Mouse (Mus musculus): ENCODE results near the gene Gm37240. TPM values are rescaled to one million over a fixed set of nuclear protein-coding genes. Genes with fewer than 3 reads are reported as not detected.

The Gm37240 gene
- total RNA-seq, 1 experiment, result 1.2 TPM

DNA sequence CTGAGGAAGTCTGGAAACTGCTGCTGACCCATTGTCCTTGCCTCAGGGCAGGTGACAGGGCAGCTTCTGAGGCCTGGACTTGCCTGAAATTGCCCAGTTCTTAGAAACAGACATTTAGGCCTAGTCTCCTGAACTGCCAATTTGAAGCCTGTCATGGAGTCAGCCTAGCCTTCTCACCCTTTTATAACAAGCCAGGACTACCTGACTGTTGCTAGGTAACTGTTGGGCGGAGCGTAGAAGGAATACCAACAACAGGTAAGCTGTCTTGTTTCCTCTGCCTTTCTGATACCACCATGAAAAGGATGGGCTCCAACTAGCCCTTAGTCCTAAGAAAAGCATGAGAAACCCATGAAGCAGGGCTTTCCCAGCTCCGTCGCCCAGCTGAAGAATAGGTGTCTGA is 570.0 kb downstream of the Gm37240 start:
- DNase-seq (ENCODE audit: low read depth, low spot score), result no peak
- TF ChIP-seq CHD2 (IDR thresholded peaks at IDR 0.05; ENCODE audit: low read depth, low read length), result no peak
- TF ChIP-seq MAFK (IDR thresholded peaks at IDR 0.05; ENCODE audit: insufficient read depth, low read depth, low read length), result no peak
- TF ChIP-seq ZNF384 (IDR thresholded peaks at IDR 0.05; ENCODE audit: low read depth, low read length), result no peak
- no peak for TF ChIP-seq ZC3H11A (IDR thresholded peaks at IDR 0.05; ENCODE audit: borderline replicate concordance, low read depth, low read length)
- in situ Hi-C loops (cut with MboI; ENCODE audit: low sequenced_read_pairs in 2 of 2, unreplicated experiment in 2 of 2), result no loop called here
- no peak overlapping the region for H3K4me3 ChIP-seq (ENCODE audit: insufficient read depth in 1 of 2, low read depth in 1 of 2, low read length in 2 of 2, poor library complexity in 1 of 2, severe bottlenecking in 1 of 2)
- no peaks in the 10 kb centered on the region for H3K36me3 ChIP-seq (ENCODE audit: control insufficient read depth, insufficient read depth, low read length, poor library complexity, severe bottlenecking)
- H3K9ac ChIP-seq (ENCODE audit: insufficient read depth, low read depth, low read length, poor library complexity, severe bottlenecking), result no peak overlapping the region
- no peaks in the 10 kb centered on the region for H3K9me3 ChIP-seq (ENCODE audit: control insufficient read depth, insufficient read depth, low read depth, low read length)
- peaks cover 0 to 2% of the 10 kb centered on the region in 2 experiments; a peak in 1 of 4 replicates for H3K4me1 ChIP-seq (ENCODE audit: control insufficient read depth in 2 of 2, insufficient read depth in 2 of 2, low read length in 2 of 2, poor library complexity in 1 of 2)
- no peak overlapping the region for H3K27ac ChIP-seq (ENCODE audit: insufficient read depth, low read depth, low read length, poor library complexity, severe bottlenecking)

DNA sequence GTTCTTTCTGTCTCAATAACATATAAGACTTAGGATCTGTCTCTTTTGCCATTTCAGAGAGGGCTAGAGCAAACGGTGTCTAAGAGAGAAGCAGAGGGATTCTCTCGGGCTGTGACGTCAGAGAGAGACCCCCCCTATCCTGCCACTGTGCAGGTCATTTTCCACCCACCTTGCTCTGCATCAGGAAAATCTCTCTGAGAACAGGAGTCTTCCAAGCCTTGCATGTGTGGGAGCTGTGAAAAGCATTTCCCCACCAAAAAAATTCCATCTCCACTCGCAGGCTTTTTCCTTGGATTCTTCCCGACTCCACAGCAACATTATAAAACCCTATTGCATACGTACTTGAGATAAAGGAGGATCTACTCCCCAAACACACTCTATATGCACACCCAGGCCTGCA is 572.4 kb downstream of the Gm37240 start:
- Histone ChIP-seq H3K9me3 (ENCODE audit: control insufficient read depth, insufficient read depth, low read depth, low read length) (no peaks in the 10 kb centered on the region), H3K4me3 (ENCODE audit: insufficient read depth in 1 of 2, low read depth in 1 of 2, low read length in 2 of 2, poor library complexity in 1 of 2, severe bottlenecking in 1 of 2) (no peak overlapping the region), H3K27ac (ENCODE audit: insufficient read depth, low read depth, low read length, poor library complexity, severe bottlenecking) (no peak overlapping the region), H3K9ac (ENCODE audit: insufficient read depth, low read depth, low read length, poor library complexity, severe bottlenecking) (no peak overlapping the region), H3K36me3 (ENCODE audit: control insufficient read depth, insufficient read depth, low read length, poor library complexity, severe bottlenecking) (no peaks in the 10 kb centered on the region), H3K4me1 (ENCODE audit: control insufficient read depth in 2 of 2, insufficient read depth in 2 of 2, low read length in 2 of 2, poor library complexity in 1 of 2) (peaks cover 0 to 2% of the 10 kb centered on the region in 2 experiments; a peak in 1 of 4 replicates)
- in situ Hi-C loops (cut with MboI; ENCODE audit: low sequenced_read_pairs in 2 of 2, unreplicated experiment in 2 of 2), result no loop called here
- no peak for DNase-seq (ENCODE audit: low read depth, low spot score)
- TF ChIP-seq ZNF384 (IDR thresholded peaks at IDR 0.05; ENCODE audit: low read depth, low read length), result no peak
- no peak for TF ChIP-seq MAFK (IDR thresholded peaks at IDR 0.05; ENCODE audit: insufficient read depth, low read depth, low read length)
- TF ChIP-seq CHD2 (IDR thresholded peaks at IDR 0.05; ENCODE audit: low read depth, low read length), result no peak
- no peak for TF ChIP-seq HCFC1 (IDR thresholded peaks at IDR 0.05; ENCODE audit: borderline replicate concordance, insufficient read depth, low read length)
- TF ChIP-seq ZC3H11A (IDR thresholded peaks at IDR 0.05; ENCODE audit: borderline replicate concordance, low read depth, low read length), result no peak

DNA sequence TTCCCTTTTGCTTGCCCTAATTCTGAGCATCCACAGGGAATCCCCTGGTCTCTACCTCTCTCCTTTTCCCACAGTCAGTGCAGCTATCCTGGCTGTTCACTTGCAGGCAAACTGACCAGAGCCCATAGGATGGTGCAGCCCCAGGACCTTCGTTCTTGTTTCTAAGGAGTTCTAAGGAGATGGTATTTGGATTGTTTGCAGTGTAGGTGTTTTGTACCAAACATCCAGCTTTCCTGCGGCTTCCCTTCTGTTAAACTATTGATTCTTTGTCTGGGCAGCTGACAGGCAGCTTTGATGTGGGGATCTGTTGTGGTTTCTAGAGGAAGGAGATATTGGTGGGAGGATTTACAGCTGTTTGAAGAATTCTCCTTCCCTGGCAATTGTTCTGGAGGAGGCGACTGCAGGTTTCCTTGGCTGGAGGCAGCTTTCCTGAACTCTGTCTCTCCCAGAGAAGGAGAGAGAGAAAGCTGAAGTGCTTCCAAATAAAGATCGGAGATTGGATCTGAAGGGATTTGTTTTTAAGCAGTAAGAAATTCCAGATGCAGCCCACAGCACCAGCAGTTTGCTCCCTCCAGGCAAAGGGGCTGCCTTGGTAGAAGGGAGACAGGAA is 573.6 kb downstream of the Gm37240 start:
- Histone ChIP-seq H3K36me3 (ENCODE audit: control insufficient read depth, insufficient read depth, low read length, poor library complexity, severe bottlenecking) (no peaks in the 10 kb centered on the region), H3K4me1 (ENCODE audit: control insufficient read depth in 2 of 2, insufficient read depth in 2 of 2, low read length in 2 of 2, poor library complexity in 1 of 2) (peaks cover 0 to 2% of the 10 kb centered on the region in 2 experiments; a peak in 1 of 4 replicates), H3K4me3 (ENCODE audit: insufficient read depth in 1 of 2, low read depth in 1 of 2, low read length in 2 of 2, poor library complexity in 1 of 2, severe bottlenecking in 1 of 2) (no peak overlapping the region), H3K9me3 (ENCODE audit: control insufficient read depth, insufficient read depth, low read depth, low read length) (no peaks in the 10 kb centered on the region), H3K27ac (ENCODE audit: insufficient read depth, low read depth, low read length, poor library complexity, severe bottlenecking) (no peak overlapping the region), H3K9ac (ENCODE audit: insufficient read depth, low read depth, low read length, poor library complexity, severe bottlenecking) (no peak overlapping the region)
- in situ Hi-C loops (cut with MboI; ENCODE audit: low sequenced_read_pairs in 2 of 2, unreplicated experiment in 2 of 2), result no loop called here
- TF ChIP-seq ZNF384 (IDR thresholded peaks at IDR 0.05; ENCODE audit: low read depth, low read length) (no peak), ZC3H11A (IDR thresholded peaks at IDR 0.05; ENCODE audit: borderline replicate concordance, low read depth, low read length) (no peak), HCFC1 (IDR thresholded peaks at IDR 0.05; ENCODE audit: borderline replicate concordance, insufficient read depth, low read length) (no peak), MAFK (IDR thresholded peaks at IDR 0.05; ENCODE audit: insufficient read depth, low read depth, low read length) (no peak), CHD2 (IDR thresholded peaks at IDR 0.05; ENCODE audit: low read depth, low read length) (no peak)
- no peak for DNase-seq (ENCODE audit: low read depth, low spot score)

DNA sequence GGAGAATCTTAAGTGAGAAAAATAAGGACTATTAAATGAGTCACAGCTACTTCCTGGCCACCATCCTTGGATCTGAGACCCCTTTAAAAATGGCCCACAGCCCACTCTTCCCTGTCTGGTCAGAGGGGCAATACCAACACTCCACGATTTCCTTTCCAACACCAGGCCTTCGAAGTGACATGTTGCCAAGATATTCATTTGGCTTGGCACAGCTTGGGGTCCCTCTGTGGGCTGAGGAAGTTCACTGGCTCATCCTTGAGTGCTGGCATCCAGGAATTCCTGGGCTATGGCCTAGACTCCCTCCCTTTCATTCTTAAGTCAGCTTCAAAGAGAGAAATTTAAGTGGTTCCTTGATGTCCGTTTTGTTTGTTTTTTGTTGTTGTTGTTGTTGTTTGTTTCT is 576.1 kb downstream of the Gm37240 start:
- no peak overlapping the region for H3K4me3 ChIP-seq (ENCODE audit: insufficient read depth in 1 of 2, low read depth in 1 of 2, low read length in 2 of 2, poor library complexity in 1 of 2, severe bottlenecking in 1 of 2)
- no peak for DNase-seq (ENCODE audit: low read depth, low spot score)
- no peak for TF ChIP-seq HCFC1 (IDR thresholded peaks at IDR 0.05; ENCODE audit: borderline replicate concordance, insufficient read depth, low read length)
- TF ChIP-seq ZNF384 (IDR thresholded peaks at IDR 0.05; ENCODE audit: low read depth, low read length), result no peak
- no peak for TF ChIP-seq ZC3H11A (IDR thresholded peaks at IDR 0.05; ENCODE audit: borderline replicate concordance, low read depth, low read length)
- no peak for TF ChIP-seq CHD2 (IDR thresholded peaks at IDR 0.05; ENCODE audit: low read depth, low read length)
- no peak for TF ChIP-seq MAFK (IDR thresholded peaks at IDR 0.05; ENCODE audit: insufficient read depth, low read depth, low read length)

More for the DNA sequence above, 576.1 kb downstream of the Gm37240 start:
- in situ Hi-C loops (cut with MboI; ENCODE audit: low sequenced_read_pairs in 2 of 2, unreplicated experiment in 2 of 2), result no loop called here
- Histone ChIP-seq H3K9me3 (ENCODE audit: control insufficient read depth, insufficient read depth, low read depth, low read length) (no peaks in the 10 kb centered on the region), H3K9ac (ENCODE audit: insufficient read depth, low read depth, low read length, poor library complexity, severe bottlenecking) (no peak overlapping the region), H3K4me1 (ENCODE audit: control insufficient read depth in 2 of 2, insufficient read depth in 2 of 2, low read length in 2 of 2, poor library complexity in 1 of 2) (no peaks in the 10 kb centered on the region), H3K27ac (ENCODE audit: insufficient read depth, low read depth, low read length, poor library complexity, severe bottlenecking) (no peak overlapping the region), H3K36me3 (ENCODE audit: control insufficient read depth, insufficient read depth, low read length, poor library complexity, severe bottlenecking) (no peaks in the 10 kb centered on the region)

Data from ES-E14 (cell line).